Comparison of ENCODE assay signal across 22 mouse cellular contexts in genomic region chr15:101688161-101688560, GRCm38 (mm10). TPM values are rescaled to one million over a fixed set of nuclear protein-coding genes. Genes with fewer than 3 reads are reported as not detected.
"Had no signal": no experiment of that assay in that cellular context is flagged by ENCODE, and none has a peak within 500 bp of the region (broad histone marks: within the 10 kb centered on the region; RNA-seq: fewer than 3 reads in every experiment).

No protein-coding gene starts in this region.

- H3K4me2 ChIP-seq: liver, embryonic 11.5 days; liver, embryonic 13.5 days; liver, embryonic 15.5 days; lung, embryonic 15.5 days; midbrain, embryonic 11.5 days; midbrain, embryonic 13.5 days; midbrain, embryonic 15.5 days; neural tube, embryonic 12.5 days; stomach, embryonic 15.5 days had no signal

- DNase-seq: liver, embryonic 13.5 days; liver, postnatal 0 days; right cerebral cortex, postnatal 14 days; thymus, adult 2 months; thymus, postnatal 25 days; thymus, postnatal 4 days had no signal

- H3K9ac ChIP-seq: liver, embryonic 13.5 days; liver, embryonic 15.5 days; liver, postnatal 0 days; lung, embryonic 15.5 days; midbrain, embryonic 13.5 days; midbrain, embryonic 15.5 days; neural tube, embryonic 12.5 days; stomach, embryonic 15.5 days had no signal

- H3K9me3 ChIP-seq: liver, embryonic 13.5 days; liver, embryonic 15.5 days; lung, embryonic 15.5 days; megakaryocyte, embryonic 14.5 days; midbrain, embryonic 13.5 days; midbrain, embryonic 15.5 days; neural tube, embryonic 12.5 days; stomach, embryonic 15.5 days had no signal

- ATAC-seq: liver, postnatal 0 days; lung, postnatal 0 days; midbrain, embryonic 13.5 days; midbrain, embryonic 15.5 days had no signal

- H3K4me1 ChIP-seq: liver, embryonic 13.5 days; liver, embryonic 15.5 days; lung, embryonic 15.5 days; megakaryocyte, embryonic 14.5 days; midbrain, embryonic 13.5 days; midbrain, embryonic 15.5 days; neural tube, embryonic 12.5 days; stomach, embryonic 15.5 days had no signal

- H3K27ac ChIP-seq: liver, embryonic 13.5 days; liver, embryonic 15.5 days; lung, embryonic 15.5 days; macrophage; midbrain, embryonic 13.5 days; midbrain, embryonic 15.5 days; neural tube, embryonic 12.5 days; stomach, embryonic 15.5 days; stomach, postnatal 0 days had no signal

- H3K36me3 ChIP-seq: liver, embryonic 13.5 days; liver, embryonic 15.5 days; lung, embryonic 15.5 days; midbrain, embryonic 13.5 days; midbrain, embryonic 15.5 days; neural tube, embryonic 12.5 days; stomach, embryonic 15.5 days had no signal

- H3K4me3 ChIP-seq: liver, embryonic 13.5 days; liver, embryonic 15.5 days; lung, embryonic 15.5 days; megakaryocyte, embryonic 14.5 days; midbrain, embryonic 13.5 days; midbrain, embryonic 15.5 days; neural tube, embryonic 12.5 days; stomach, embryonic 15.5 days had no signal

- H3K27me3 ChIP-seq: liver, embryonic 13.5 days; liver, embryonic 15.5 days; lung, embryonic 15.5 days; midbrain, embryonic 13.5 days; midbrain, embryonic 15.5 days; neural tube, embryonic 12.5 days; stomach, embryonic 15.5 days had no signal

RNA-seq across cellular contexts. Expression of gene Krt6a, which starts 5.9 kb away (rescaled TPM):
- polyA plus RNA-seq: liver, embryonic 11.5 days; liver, postnatal 0 days; macrophage; midbrain, embryonic 11.5 days; midbrain, embryonic 13.5 days; midbrain, postnatal 0 days; neural tube, embryonic 14.5 days; spleen, adult 2 months; testis, adult 2 months had no signal

RNA-seq across cellular contexts. Expression of gene Krt6b, which starts 8.1 kb away (rescaled TPM):
- polyA plus RNA-seq: liver, embryonic 11.5 days; liver, embryonic 13.5 days; liver, embryonic 15.5 days; liver, postnatal 0 days; lung, embryonic 15.5 days; lung, postnatal 0 days; macrophage; midbrain, embryonic 11.5 days; midbrain, embryonic 13.5 days; midbrain, embryonic 15.5 days; midbrain, postnatal 0 days; neural tube, embryonic 12.5 days; neural tube, embryonic 14.5 days; spleen, adult 2 months had no signal

RNA-seq across cellular contexts. Expression of gene Krt5, which starts 24.5 kb away (rescaled TPM):
- polyA plus RNA-seq: liver, postnatal 0 days; lung, postnatal 0 days; macrophage; neural tube, embryonic 14.5 days; spleen, adult 2 months had no signal

RNA-seq across cellular contexts. Expression of gene Gm5478, which starts 41.0 kb away (rescaled TPM):
- polyA plus RNA-seq: liver, embryonic 11.5 days; liver, embryonic 13.5 days; liver, embryonic 15.5 days; liver, postnatal 0 days; lung, embryonic 15.5 days; lung, postnatal 0 days; macrophage; midbrain, embryonic 11.5 days; midbrain, embryonic 13.5 days; midbrain, embryonic 15.5 days; midbrain, postnatal 0 days; neural tube, embryonic 12.5 days; neural tube, embryonic 14.5 days; spleen, adult 2 months; stomach, postnatal 0 days; testis, adult 2 months; thymus, adult 2 months had no signal

RNA-seq across cellular contexts. Expression of gene Krt71, which starts 54.7 kb away (rescaled TPM):
- polyA plus RNA-seq: liver, embryonic 11.5 days; liver, embryonic 13.5 days; liver, embryonic 15.5 days; liver, postnatal 0 days; lung, embryonic 15.5 days; lung, postnatal 0 days; macrophage; midbrain, embryonic 11.5 days; midbrain, embryonic 13.5 days; neural tube, embryonic 12.5 days; spleen, adult 2 months; stomach, embryonic 15.5 days; stomach, postnatal 0 days; testis, adult 2 months had no signal
